Mouse (Mus musculus) cortical plate, adult 2 months (tissue): ENCODE data around the gene Cst12.
A peak's percentile ranks its signal among the peaks of the same experiment; 100 is the strongest.

Experiments
- CTCF ChIP-seq: fragments of 200-500 bp; IDR thresholded peaks from 2 replicates; pipeline ENCODE4 v1.5.1; 2011; ENCODE audit warnings: mild to moderate bottlenecking, control low read depth, low read length; ENCODE audit not compliant: insufficient read depth; ENCODE audit errors: extremely low read depth
- POLR2A ChIP-seq: fragments of 200-500 bp; IDR thresholded peaks from 2 replicates; pipeline ENCODE4 v1.6.1; 2011; ENCODE audit warnings: mild to moderate bottlenecking, low read length, control low read depth; ENCODE audit not compliant: insufficient read depth; ENCODE audit errors: extremely low read depth

DNA sequence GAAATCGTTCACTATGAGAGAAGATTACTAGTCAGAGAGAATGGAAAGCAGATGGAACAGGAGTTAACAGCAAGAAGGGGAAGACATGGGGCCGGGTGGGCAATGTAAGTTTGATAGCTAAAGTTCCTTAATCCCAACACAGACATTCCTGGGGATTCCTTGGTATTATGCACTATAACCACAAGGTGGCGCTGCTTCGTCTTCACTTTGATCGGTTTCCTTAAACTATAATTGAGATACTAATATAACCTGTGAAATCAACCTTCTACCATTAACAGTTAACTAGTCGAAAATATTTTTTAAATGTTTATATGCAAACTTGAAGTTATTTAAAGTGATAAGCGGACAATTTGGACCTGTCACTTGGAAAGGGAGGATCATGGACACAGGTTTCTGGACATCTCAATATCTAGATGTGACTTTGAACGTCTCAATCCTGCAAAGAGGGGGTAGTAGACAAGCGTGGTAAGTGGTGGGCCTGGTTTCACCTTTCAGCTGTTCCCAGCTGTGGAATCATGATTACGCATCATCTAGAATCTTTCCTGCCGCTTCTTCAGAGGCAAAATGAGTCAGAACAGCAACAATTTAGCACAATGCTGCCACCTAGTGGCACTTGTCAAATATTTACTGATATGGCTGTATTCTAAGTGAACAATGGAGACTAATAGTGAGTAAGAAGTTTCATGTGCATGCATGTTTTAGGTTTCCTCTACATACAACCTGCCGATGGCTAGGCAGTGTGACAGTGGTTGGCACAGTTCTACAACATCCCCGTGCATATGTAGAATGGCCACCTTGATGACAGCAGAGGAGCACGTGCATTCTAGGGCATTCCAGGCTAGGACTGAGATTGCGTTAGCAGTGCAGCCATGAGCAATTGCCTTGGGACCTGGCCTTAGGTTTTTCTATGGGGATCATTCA lies 37.0 kb upstream of the Cst12 start:
- TF ChIP-seq CTCF: peak; percentile 44; the same call in 1 of the 2 replicates
- TF ChIP-seq POLR2A: no peak
